Mouse (Mus musculus): ENCODE measurements around the gene 4930447C04Rik.

DNA sequence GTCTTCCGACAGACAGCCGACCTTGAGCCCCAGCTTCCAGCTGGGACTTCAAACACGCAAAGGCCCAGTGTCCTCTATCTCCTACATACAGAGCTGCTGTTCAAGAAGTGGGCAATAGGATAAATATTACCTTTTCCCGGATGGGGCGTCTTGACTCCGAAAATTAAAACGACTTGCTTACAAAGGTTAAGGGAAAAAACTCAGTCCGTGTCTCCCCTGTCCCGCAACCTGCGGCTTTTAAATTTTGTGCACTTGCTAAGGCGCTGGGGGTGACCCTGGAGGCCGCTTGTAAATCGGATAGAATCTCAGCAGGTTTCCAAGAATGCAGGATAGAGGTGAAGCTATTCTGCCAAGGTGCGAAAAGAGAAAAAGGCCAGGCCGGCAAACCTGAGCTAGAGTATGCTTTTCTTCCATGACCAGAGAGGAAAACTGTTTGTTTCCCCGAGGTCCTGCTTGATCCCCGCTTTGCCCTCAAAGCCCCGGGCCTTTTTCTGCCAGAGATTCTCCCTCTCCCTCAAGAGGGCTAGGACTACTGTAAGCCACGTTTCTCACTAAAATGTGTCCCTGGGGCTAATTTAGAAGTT, 2.9 kb downstream of the 4930447C04Rik start:
- TF ChIP-seq CTCF (IDR thresholded peaks at IDR 0.05; ENCODE audit: low read depth) = no peak
- no peak for TF ChIP-seq EP300 (optimal IDR thresholded peaks at IDR 0.05)
